Mouse (Mus musculus) stomach, embryonic 16.5 days (tissue): Measurements from ENCODE around the gene Synpo2l. TPM values are rescaled to one million over a fixed set of nuclear protein-coding genes. Genes with fewer than 3 reads are reported as not detected.

Experiments
- ATAC-seq: fragments of 200-750 bp; cut with Nextera tagmentation; 2 replicates; pipeline ENCODE4 v1.8.0; 2017; ENCODE audit warnings: moderate number of reproducible peaks, moderate TSS enrichment; ENCODE audit not compliant: insufficient read depth, low FRiP score
- H3K27ac ChIP-seq: fragments of 300-500 bp; sonication (generic); 2 replicates; pipeline ENCODE4 v1.5.1; 2014; ENCODE audit warnings: low read length
- H3K27me3 ChIP-seq: fragments of 300-500 bp; sonication (generic); 2 replicates; pipeline ENCODE4 v1.6.1; 2014; ENCODE audit warnings: low read length, control low read depth, mixed read lengths; ENCODE audit not compliant: control insufficient read depth, insufficient read depth
- H3K36me3 ChIP-seq: fragments of 300-500 bp; sonication (generic); 2 replicates; pipeline ENCODE4 v1.6.1; 2014; ENCODE audit warnings: low read length; ENCODE audit not compliant: control insufficient read depth, insufficient read depth
- H3K4me1 ChIP-seq: fragments of 300-500 bp; sonication (generic); 2 replicates; pipeline ENCODE4 v1.6.1; 2014; ENCODE audit warnings: low read length, control low read depth, mixed read lengths; ENCODE audit not compliant: control insufficient read depth, insufficient read depth
- H3K4me2 ChIP-seq: fragments of 300-500 bp; sonication (generic); 2 replicates; pipeline ENCODE4 v1.6.1; 2014; ENCODE audit warnings: low read depth, low read length, mixed read lengths
- H3K4me3 ChIP-seq: fragments of 300-500 bp; sonication (generic); replicated peaks from 2 replicates; pipeline ENCODE4 v1.5.1; 2014; ENCODE audit warnings: mild to moderate bottlenecking, low read length
- H3K9ac ChIP-seq: fragments of 300-500 bp; sonication (generic); 2 replicates; pipeline ENCODE4 v1.6.1; 2014; ENCODE audit warnings: low read length
- H3K9me3 ChIP-seq: fragments of 300-500 bp; sonication (generic); replicated peaks from 2 replicates; pipeline ENCODE4 v1.6.1; 2016; ENCODE audit warnings: low read length, control low read depth; ENCODE audit not compliant: control insufficient read depth
- WGBS: fragments of 180-500 bp; shearing (Covaris S2); extraction: QIAGEN DNeasy Blood & Tissue Kit; methylation state at CpG from one replicate; pipeline ENCODE4 v1.1.7; 2014; 5-methylcytosine and 5-hydroxymethylcytosine counted together
- polyA plus RNA-seq: library from polyadenylated mRNA; unstranded; fragments of >200 nt; fragmentation: Nextera tagmentation; extraction: Ambion mirVana; gene quantifications from 2 replicates; pipeline ENCODE4 v1.2.1, GENCODE M21; 2015

Gene Synpo2l
- polyA plus RNA-seq, 1 experiment from 2014 or later: 5.1 TPM

- Histone ChIP-seq H3K9ac (no peak overlapping the region), H3K4me3 (no peak overlapping the region), H3K27ac (no peak overlapping the region), H3K9me3 (no peaks in the 10 kb centered on the region), H3K4me2 (no peak overlapping the region), H3K4me1 (peaks cover 6% of the 10 kb centered on the region; the same call in 1 of the 2 replicates), H3K27me3 (no peaks in the 10 kb centered on the region), H3K36me3 (no peaks in the 10 kb centered on the region)
- no peak for ATAC-seq
- 74% methylated on average over 9 of the region's 9 CpGs for WGBS
These were observed 12.4 kb downstream of the Synpo2l start for GRCm38 (mm10) chr14:20655731-20656130.

GRCm38 (mm10) chr14:20654690-20655421 lies 13.3 kb downstream of the Synpo2l start:
- Histone ChIP-seq H3K4me2 (no peak overlapping the region), H3K9ac (no peak overlapping the region), H3K27me3 (no peaks in the 10 kb centered on the region), H3K36me3 (no peaks in the 10 kb centered on the region), H3K4me3 (no peak overlapping the region), H3K27ac (no peak overlapping the region; the same call in 1 of the 2 replicates), H3K4me1 (no peaks in the 10 kb centered on the region), H3K9me3 (no peaks in the 10 kb centered on the region)
- no peak for ATAC-seq
- WGBS: 65% methylated on average over 9 of the region's 9 CpGs

GRCm38 (mm10) chr14:20651722-20652256 lies 16.4 kb downstream of the Synpo2l start:
- Histone ChIP-seq H3K36me3 (no peaks in the 10 kb centered on the region), H3K9me3 (no peaks in the 10 kb centered on the region), H3K27me3 (no peaks in the 10 kb centered on the region), H3K4me3 (no peak overlapping the region), H3K4me2 (no peak overlapping the region), H3K4me1 (no peaks in the 10 kb centered on the region), H3K9ac (no peak overlapping the region), H3K27ac (no peak overlapping the region)
- ATAC-seq: no peak
- WGBS: 64% methylated on average over 4 of the region's 4 CpGs

GRCm38 (mm10) chr14:20651000-20651399 lies 17.2 kb downstream of the Synpo2l start:
- Histone ChIP-seq H3K9ac (no peak overlapping the region), H3K27ac (no peak overlapping the region; the same call in 1 of the 2 replicates), H3K4me2 (no peak overlapping the region), H3K4me1 (no peaks in the 10 kb centered on the region), H3K4me3 (no peak overlapping the region), H3K9me3 (no peaks in the 10 kb centered on the region), H3K36me3 (no peaks in the 10 kb centered on the region), H3K27me3 (no peaks in the 10 kb centered on the region)
- ATAC-seq: no peak
- WGBS: 66% methylated on average over 2 of the region's 2 CpGs

- Histone ChIP-seq H3K9me3 (no peaks in the 10 kb centered on the region), H3K4me1 (0 out of 2 replicates have a peak, but pooled peaks cover 2% of the 10 kb centered on the region), H3K4me3 (no peak overlapping the region), H3K36me3 (no peaks in the 10 kb centered on the region), H3K27ac (no peak overlapping the region), H3K9ac (no peak overlapping the region), H3K4me2 (no peak overlapping the region), H3K27me3 (no peaks in the 10 kb centered on the region)
- no peak for ATAC-seq
These were observed 21.8 kb downstream of the Synpo2l start for GRCm38 (mm10) chr14:20646381-20646780.

- 30% methylated on average over 3 of the region's 3 CpGs for WGBS
- no peaks in the 10 kb centered on the region for H3K27me3 ChIP-seq
- H3K9ac ChIP-seq: no peak overlapping the region
- H3K36me3 ChIP-seq: no peaks in the 10 kb centered on the region
- H3K4me2 ChIP-seq: no peak overlapping the region
- H3K4me1 ChIP-seq: 0 out of 2 replicates have a peak, but pooled peaks cover 2% of the 10 kb centered on the region
- no peak overlapping the region for H3K27ac ChIP-seq
- no peak for ATAC-seq
- no peak overlapping the region for H3K4me3 ChIP-seq
- H3K9me3 ChIP-seq: no peaks in the 10 kb centered on the region
These were observed 22.6 kb downstream of the Synpo2l start for GRCm38 (mm10) chr14:20645547-20645946.

- peak overlapping the region; percentile 96 for H3K9ac ChIP-seq
- H3K4me1 ChIP-seq: 0 out of 2 replicates have a peak, but pooled peaks cover 6% of the 10 kb centered on the region
- peak overlapping the region; percentile 95 for H3K27ac ChIP-seq
- no peaks in the 10 kb centered on the region for H3K36me3 ChIP-seq
- peak overlapping the region; percentile 64 for H3K4me2 ChIP-seq
- H3K4me3 ChIP-seq: peak overlapping the region; percentile 84
- H3K9me3 ChIP-seq: no peaks in the 10 kb centered on the region
- ATAC-seq: no peak
- H3K27me3 ChIP-seq: no peaks in the 10 kb centered on the region
- 11% methylated on average over 10 of the region's 10 CpGs for WGBS
These were observed 26.7 kb downstream of the Synpo2l start for GRCm38 (mm10) chr14:20641438-20641875.

GRCm38 (mm10) chr14:20640644-20641437 lies 27.3 kb downstream of the Synpo2l start, which contains the start of gene Usp54:
Gene Usp54 (minus strand): TSS chr14:20641063.
- Histone ChIP-seq H3K27ac (peak within 1 kb of the TSS; percentile 95), H3K4me2 (peak within 1 kb of the TSS; percentile 90), H3K9ac (peak within 1 kb of the TSS; percentile 96), H3K4me1 (0 out of 2 replicates have a peak, but pooled peaks cover 6% of the 10 kb centered on the region), H3K9me3 (no peaks in the 10 kb centered on the region), H3K36me3 (no peaks in the 10 kb centered on the region), H3K27me3 (no peaks in the 10 kb centered on the region), H3K4me3 (peak within 1 kb of the TSS; percentile 84)
- ATAC-seq: peak; percentile 94
- WGBS: under 1% methylated on average over 73 of the region's 73 CpGs
